Mouse (Mus musculus) hindbrain, embryonic 11.5 days (tissue): ENCODE results near the gene Ankrd44. TPM values are rescaled to one million over a fixed set of nuclear protein-coding genes. Genes with fewer than 3 reads are reported as not detected.

Experiments used
- ATAC-seq: fragments of 200-750 bp; cut with Nextera tagmentation; 2 replicates; pipeline ENCODE4 v1.8.0; 2017; ENCODE audit warnings: mild to moderate bottlenecking, moderate TSS enrichment, moderate library complexity; ENCODE audit not compliant: low FRiP score
- DNase-seq: peaks from one replicate; pipeline ENCODE4 v3.0.0-alpha.2; 2015; ENCODE audit warnings: low spot score
- H3K27ac ChIP-seq: fragments of 300-500 bp; sonication (generic); 2 replicates; pipeline ENCODE4 v1.5.1; 2014; ENCODE audit warnings: mild to moderate bottlenecking, low read depth, low read length
- H3K27me3 ChIP-seq: fragments of 300-500 bp; sonication (generic); 2 replicates; pipeline ENCODE4 v1.6.1; 2014; ENCODE audit warnings: mild to moderate bottlenecking, low read length, moderate library complexity, mixed read lengths; ENCODE audit not compliant: control insufficient read depth, insufficient read depth
- H3K36me3 ChIP-seq: fragments of 300-500 bp; sonication (generic); 2 replicates; pipeline ENCODE4 v1.6.1; 2014; ENCODE audit warnings: mild to moderate bottlenecking, low read length, moderate library complexity, mixed read lengths; ENCODE audit not compliant: control insufficient read depth, insufficient read depth
- H3K4me1 ChIP-seq: fragments of 300-500 bp; sonication (generic); replicated peaks from 2 replicates; pipeline ENCODE4 v1.6.1; 2014; ENCODE audit warnings: low read length, mixed read lengths; ENCODE audit not compliant: control insufficient read depth, insufficient read depth
- H3K4me2 ChIP-seq: fragments of 300-500 bp; sonication (generic); replicated peaks from 2 replicates; pipeline ENCODE4 v1.6.1; 2014; ENCODE audit warnings: mild to moderate bottlenecking, low read depth, low read length
- H3K4me3 ChIP-seq: fragments of 300-500 bp; sonication (generic); 2 replicates; pipeline ENCODE4 v1.5.1; 2014; ENCODE audit warnings: low read depth, low read length
- H3K9ac ChIP-seq: fragments of 300-500 bp; sonication (generic); 2 replicates; pipeline ENCODE4 v1.6.1; 2014; ENCODE audit warnings: low read depth, low read length
- H3K9me3 ChIP-seq: fragments of 300-500 bp; sonication (generic); 2 replicates; pipeline ENCODE4 v1.6.1; 2016; ENCODE audit warnings: low read length; ENCODE audit not compliant: control insufficient read depth
- WGBS: fragments of 180-500 bp; shearing (Covaris S2); extraction: QIAGEN DNeasy Blood & Tissue Kit; methylation state at CpG from one replicate; pipeline ENCODE4 v1.1.7; 2014; 5-methylcytosine and 5-hydroxymethylcytosine counted together
- polyA plus RNA-seq: library from polyadenylated mRNA; unstranded; fragments of >200 nt; fragmentation: Nextera tagmentation; extraction: Ambion mirVana; gene quantifications from 2 replicates; pipeline ENCODE4 v1.2.1, GENCODE M21; 2014

Gene Ankrd44
- polyA plus RNA-seq, 1 experiment from 2014 or later = 19.4 TPM

DNA sequence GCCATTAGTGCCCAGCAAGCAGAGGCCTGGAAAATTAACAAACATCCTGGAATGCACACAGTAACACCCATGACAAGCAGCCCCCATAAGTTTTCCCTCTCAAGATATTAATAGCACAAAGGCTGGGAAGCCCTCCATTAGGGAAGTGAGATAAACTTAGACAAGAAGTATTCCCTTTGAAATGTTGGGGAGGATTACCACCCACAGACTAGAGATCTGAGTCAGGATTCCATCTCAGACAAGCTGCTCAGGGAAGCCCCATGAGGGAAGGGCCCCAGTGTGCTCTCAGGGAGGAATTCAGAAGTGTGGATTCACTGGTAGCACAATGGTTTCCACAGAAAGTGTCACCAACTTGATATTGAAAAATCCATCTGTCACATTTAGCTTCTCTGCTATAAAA is 223.3 kb downstream of the Ankrd44 start:
- Histone ChIP-seq H3K4me3 (no peak overlapping the region), H3K9me3 (no peaks in the 10 kb centered on the region), H3K9ac (no peak overlapping the region), H3K36me3 (no peaks in the 10 kb centered on the region), H3K27me3 (no peaks in the 10 kb centered on the region), H3K27ac (no peak overlapping the region), H3K4me2 (no peak overlapping the region), H3K4me1 (no peaks in the 10 kb centered on the region)
- DNase-seq (no peak), ATAC-seq (no peak)

DNA sequence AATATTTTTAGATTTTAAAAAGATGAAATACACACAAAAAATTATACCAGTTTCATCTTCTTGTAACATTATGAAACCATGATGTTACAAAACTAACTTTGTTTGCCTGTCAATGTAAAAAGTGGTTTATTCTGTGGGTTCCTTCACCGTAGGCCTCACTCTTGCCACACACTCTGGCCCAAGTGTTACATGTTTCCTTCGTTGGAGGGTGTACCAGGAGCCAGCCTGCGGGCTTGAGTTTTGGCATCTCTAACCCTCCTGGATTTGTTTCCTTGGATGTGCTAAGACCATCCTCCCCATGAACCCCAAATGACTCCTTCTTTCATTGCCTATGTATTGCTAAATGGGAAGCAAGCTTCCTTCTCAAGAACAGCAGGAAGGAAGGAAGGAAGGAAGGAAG is 230.8 kb downstream of the Ankrd44 start:
- Histone ChIP-seq H3K4me3 (no peak overlapping the region), H3K9ac (no peak overlapping the region), H3K9me3 (no peaks in the 10 kb centered on the region), H3K27me3 (no peaks in the 10 kb centered on the region), H3K4me2 (no peak overlapping the region), H3K27ac (no peak overlapping the region), H3K36me3 (no peaks in the 10 kb centered on the region), H3K4me1 (no peaks in the 10 kb centered on the region)
- DNase-seq (no peak), ATAC-seq (no peak)
- WGBS = 92% methylated on average over 3 of the region's 3 CpGs

- Histone ChIP-seq H3K27ac (no peak overlapping the region), H3K4me2 (no peak overlapping the region), H3K4me1 (no peaks in the 10 kb centered on the region), H3K27me3 (no peaks in the 10 kb centered on the region), H3K36me3 (no peaks in the 10 kb centered on the region), H3K9ac (no peak overlapping the region), H3K9me3 (no peaks in the 10 kb centered on the region), H3K4me3 (no peak overlapping the region)
- DNase-seq (no peak), ATAC-seq (no peak)
These were observed 234.4 kb downstream of the Ankrd44 start for GRCm38 (mm10) chr1:54691824-54692223.

DNA sequence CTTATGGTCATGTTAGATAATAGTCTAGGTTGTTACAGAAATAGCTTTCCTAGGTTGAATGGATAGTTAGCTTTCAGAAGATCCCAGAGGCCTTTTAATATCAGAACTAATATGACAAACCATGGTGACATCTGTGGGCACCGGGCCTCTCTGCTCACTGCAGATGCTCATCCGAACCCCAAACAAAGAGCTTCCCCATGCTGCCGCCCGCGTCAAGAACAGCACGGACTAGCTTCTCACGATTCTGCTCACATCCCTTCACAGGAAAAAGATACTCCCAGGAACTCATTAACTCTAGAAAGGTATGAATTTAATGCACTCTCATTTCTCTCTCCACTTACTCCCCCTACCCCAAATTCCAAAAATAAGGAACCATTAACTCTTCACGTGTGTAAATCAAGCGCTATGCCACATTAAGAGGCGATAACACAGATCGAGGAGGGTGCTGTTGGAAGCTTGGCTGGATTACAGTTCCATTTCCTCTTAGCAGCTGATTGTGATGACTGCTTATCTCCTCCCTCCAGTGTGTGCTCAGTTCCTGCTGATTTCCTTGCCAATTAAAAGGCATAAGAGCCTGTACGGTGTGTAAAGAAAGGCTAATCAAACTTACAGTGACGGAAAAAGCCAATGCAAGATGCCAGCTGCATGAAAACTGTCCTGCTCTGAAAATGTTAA is 235.8 kb downstream of the Ankrd44 start:
- DNase-seq = no peak

GRCm38 (mm10) chr1:54688441-54688840 is 237.7 kb downstream of the Ankrd44 start:
- no peak overlapping the region for H3K4me2 ChIP-seq
- DNase-seq (no peak), ATAC-seq (no peak)
- H3K4me1 ChIP-seq = no peaks in the 10 kb centered on the region
- no peaks in the 10 kb centered on the region for H3K27me3 ChIP-seq
- H3K27ac ChIP-seq = no peak overlapping the region
- no peaks in the 10 kb centered on the region for H3K9me3 ChIP-seq
- H3K4me3 ChIP-seq = no peak overlapping the region
- WGBS = 81% methylated on average over 3 of the region's 3 CpGs
- H3K36me3 ChIP-seq = no peaks in the 10 kb centered on the region
- H3K9ac ChIP-seq = no peak overlapping the region

More for the DNA sequence above, 235.8 kb downstream of the Ankrd44 start:
- H3K4me2 ChIP-seq = no peak overlapping the region
- 79% methylated on average over 13 of the region's 13 CpGs for WGBS
- no peaks in the 10 kb centered on the region for H3K4me1 ChIP-seq
- no peak for ATAC-seq
- no peak overlapping the region for H3K9ac ChIP-seq
- H3K36me3 ChIP-seq = no peaks in the 10 kb centered on the region
- H3K27ac ChIP-seq = no peak overlapping the region
- H3K9me3 ChIP-seq = no peaks in the 10 kb centered on the region
- no peak overlapping the region for H3K4me3 ChIP-seq
- H3K27me3 ChIP-seq = no peaks in the 10 kb centered on the region

DNA sequence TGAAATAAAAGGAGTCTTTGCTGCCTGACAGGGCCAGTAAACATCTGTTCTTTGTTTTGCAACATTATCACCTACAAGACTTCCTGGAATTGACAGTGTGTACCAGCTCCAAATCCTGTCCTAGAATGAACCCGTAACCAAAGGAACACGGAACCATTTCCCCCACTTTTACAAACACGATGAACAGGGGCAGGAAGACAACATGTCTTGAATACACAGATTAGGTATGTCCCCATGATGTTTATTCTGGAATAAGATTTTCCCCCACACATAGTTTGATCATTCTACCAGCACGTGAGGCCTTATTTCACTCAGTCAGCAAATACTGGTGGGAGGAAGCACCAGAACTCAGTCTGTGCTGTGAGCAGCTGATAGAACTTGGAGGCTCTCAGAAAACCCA is 241.9 kb downstream of the Ankrd44 start:
- Histone ChIP-seq H3K36me3 (no peaks in the 10 kb centered on the region), H3K4me2 (no peak overlapping the region), H3K27me3 (no peaks in the 10 kb centered on the region), H3K9ac (no peak overlapping the region), H3K4me3 (no peak overlapping the region), H3K4me1 (no peaks in the 10 kb centered on the region), H3K9me3 (no peaks in the 10 kb centered on the region), H3K27ac (no peak overlapping the region)
- DNase-seq (no peak), ATAC-seq (no peak)
- WGBS = 88% methylated on average over 4 of the region's 4 CpGs

DNA sequence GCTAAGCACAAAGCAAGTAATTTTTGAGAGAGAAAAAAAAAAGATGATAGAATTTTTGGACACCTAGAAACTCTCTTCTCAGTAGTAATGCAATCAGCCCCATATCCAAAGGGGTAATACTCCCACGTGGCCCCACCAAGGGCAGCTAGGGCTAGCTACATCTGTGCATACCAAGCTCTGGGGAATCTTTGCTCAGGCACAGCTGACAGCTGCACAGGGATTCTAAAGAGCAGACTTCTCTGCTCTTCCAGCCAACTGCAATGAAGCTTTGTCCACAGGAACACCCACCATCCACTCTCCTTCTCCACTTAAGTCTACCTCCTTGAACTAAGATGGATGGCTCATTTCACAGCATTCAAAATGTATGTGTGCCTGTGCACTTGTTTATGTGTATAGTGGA is 246.6 kb downstream of the Ankrd44 start:
- Histone ChIP-seq H3K9me3 (no peaks in the 10 kb centered on the region), H3K27ac (no peak overlapping the region), H3K9ac (no peak overlapping the region), H3K27me3 (no peaks in the 10 kb centered on the region), H3K4me3 (no peak overlapping the region), H3K36me3 (no peaks in the 10 kb centered on the region), H3K4me1 (no peaks in the 10 kb centered on the region), H3K4me2 (no peak overlapping the region)
- no peak for DNase-seq
- WGBS = 83% methylated on average over 1 of the region's 1 CpGs
- ATAC-seq = no peak

DNA sequence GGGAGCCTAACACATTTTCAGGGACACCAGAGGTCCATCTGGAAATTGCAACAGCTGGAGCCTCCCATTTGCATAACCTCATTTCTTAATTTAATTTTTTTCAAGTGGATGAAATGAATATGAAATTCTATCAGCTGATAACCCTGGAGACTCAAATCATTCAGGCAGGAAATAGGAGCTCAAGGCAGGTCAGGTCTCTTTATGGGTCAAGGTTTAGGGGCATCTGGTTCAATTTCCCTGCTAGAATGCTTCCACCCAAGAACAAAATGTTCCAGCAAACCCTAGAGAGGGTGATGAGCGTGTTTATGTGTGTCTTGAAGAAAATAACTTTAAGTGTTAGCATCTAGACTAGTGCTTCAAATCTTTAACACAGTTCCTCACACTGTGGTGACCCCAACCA is 248.2 kb downstream of the Ankrd44 start:
- no peaks in the 10 kb centered on the region for H3K9me3 ChIP-seq

DNA sequence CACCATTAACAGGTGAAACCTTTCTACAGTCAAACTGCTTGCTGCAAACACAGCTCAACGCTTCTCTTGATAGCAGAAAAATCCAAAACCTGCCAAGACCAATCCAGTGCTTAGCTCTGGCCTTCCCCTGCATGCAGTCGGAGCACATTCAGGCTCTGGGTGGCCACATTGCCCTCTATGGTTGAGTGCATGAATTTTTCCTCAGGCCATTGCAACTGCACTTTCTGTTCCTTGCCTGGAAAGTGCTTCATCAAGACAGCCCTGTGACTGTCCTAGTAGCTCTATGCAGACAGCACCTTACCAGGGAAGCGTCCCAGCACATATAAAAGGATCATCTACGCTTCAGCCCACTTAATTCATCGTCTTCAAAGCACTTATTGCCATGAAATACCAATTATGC is 250.7 kb downstream of the Ankrd44 start:
- Histone ChIP-seq H3K4me3 (no peak overlapping the region), H3K4me1 (no peaks in the 10 kb centered on the region), H3K9ac (no peak overlapping the region), H3K27me3 (no peaks in the 10 kb centered on the region), H3K36me3 (no peaks in the 10 kb centered on the region), H3K4me2 (no peak overlapping the region), H3K9me3 (no peaks in the 10 kb centered on the region), H3K27ac (no peak overlapping the region)
- WGBS = 80% methylated on average over 5 of the region's 5 CpGs
- DNase-seq = no peak
- ATAC-seq = no peak

More for the DNA sequence above, 248.2 kb downstream of the Ankrd44 start:
- 76% methylated on average over 1 of the region's 1 CpGs for WGBS
- H3K9ac ChIP-seq = no peak overlapping the region
- H3K27ac ChIP-seq = no peak overlapping the region
- H3K4me1 ChIP-seq = no peaks in the 10 kb centered on the region
- H3K27me3 ChIP-seq = no peaks in the 10 kb centered on the region
- no peak for DNase-seq
- no peak overlapping the region for H3K4me2 ChIP-seq
- no peak overlapping the region for H3K4me3 ChIP-seq
- ATAC-seq = no peak
- no peaks in the 10 kb centered on the region for H3K36me3 ChIP-seq
